14 mouse cellular contexts compared by ENCODE assay signal in genomic region chr2:166598453-166599155, GRCm38 (mm10).
A peak's percentile ranks its signal among the peaks of the same experiment; 100 is the strongest.
DNase-seq lines count a peak whose midpoint lies in the region; ATAC-seq and TF ChIP-seq lines count a peak whose summit lies in the region.
"Had no signal": no experiment of that assay in that cellular context is flagged by ENCODE, and none has a peak within 500 bp of the region (broad histone marks: within the 10 kb centered on the region; RNA-seq: fewer than 3 reads in every experiment).

No protein-coding gene starts in this region.

- no peak for TF ChIP-seq POLR2A in olfactory bulb, adult 2 months (IDR thresholded peaks at IDR 0.05; ENCODE audit: insufficient read depth, low read depth, low read length)

- no peak for ATAC-seq in liver, postnatal 0 days

- H3K4me3 ChIP-seq in liver, postnatal 0 days (ENCODE audit: low read depth, low read length) = no peak overlapping the region
- H3K4me3 ChIP-seq in olfactory bulb, adult 2 months (ENCODE audit: insufficient read depth, low read depth, low read length) = no peak overlapping the region
- H3K4me3 ChIP-seq: erythroblast, embryonic 14.5 days; megakaryocyte, embryonic 14.5 days had no signal

- no peaks in the 10 kb centered on the region for H3K9me3 ChIP-seq in liver, postnatal 0 days (ENCODE audit: low read length)
- H3K9me3 ChIP-seq: megakaryocyte, embryonic 14.5 days had no signal

- TF ChIP-seq CTCF in liver, postnatal 0 days (IDR thresholded peaks at IDR 0.05; ENCODE audit: low read depth) = peak; percentile 40
- TF ChIP-seq CTCF in olfactory bulb, adult 2 months (IDR thresholded peaks at IDR 0.05; ENCODE audit: insufficient read depth, low read depth, low read length) = 0 out of 2 replicates have a peak, but pooled peaks have one; percentile 40

- 83% methylated on average over 12 of the region's 12 CpGs for WGBS in liver, postnatal 0 days (ENCODE audit: insufficient replicate concordance)
- 89% methylated on average over 12 of the region's 12 CpGs for WGBS in olfactory bulb, adult 2 months

- no peak overlapping the region for H3K4me2 ChIP-seq in liver, postnatal 0 days (ENCODE audit: low read depth, low read length)

- H3K4me1 ChIP-seq in liver, postnatal 0 days (ENCODE audit: insufficient read depth) = no peaks in the 10 kb centered on the region
- peaks cover 10% of the 10 kb centered on the region for H3K4me1 ChIP-seq in olfactory bulb, adult 2 months (ENCODE audit: control insufficient read depth, insufficient read depth, low read length)

- no peak overlapping the region for H3K27ac ChIP-seq in liver, postnatal 0 days (ENCODE audit: low read depth)
- no peak overlapping the region for H3K27ac ChIP-seq in olfactory bulb, adult 2 months (ENCODE audit: insufficient read depth, low read depth, low read length)

- peak; percentile 54 for DNase-seq in adrenal gland, postnatal 14 days
- no peak for DNase-seq in adrenal gland, adult 8-10 months
- DNase-seq in liver, postnatal 0 days = no peak
- DNase-seq in liver = no peak
- DNase-seq in adipocyte (ENCODE audit: low spot score) = peak; percentile 11
- no peak for DNase-seq in thymus, postnatal 4 days
- no peak for DNase-seq in frontal cortex, adult 2 months (ENCODE audit: extremely low spot score in 1 of 2, low spot score in 1 of 2)
- DNase-seq: cerebellum, adult 11 months; heart, adult 18-20 months; heart, postnatal 10 days; kidney, postnatal 25 days had no signal

- TF ChIP-seq EP300 in liver, postnatal 0 days (IDR thresholded peaks at IDR 0.05; ENCODE audit: low read depth) = no peak

- H3K9ac ChIP-seq in liver, postnatal 0 days (replicated peaks) = no peak overlapping the region

- peaks cover 27% of the 10 kb centered on the region for H3K36me3 ChIP-seq in liver, postnatal 0 days (replicated peaks; ENCODE audit: insufficient read depth, low read length)

- no peaks in the 10 kb centered on the region for H3K27me3 ChIP-seq in liver, postnatal 0 days (ENCODE audit: insufficient read depth, low read length)

Comparison
In these comparisons a context has a peak if more than half of its experiments do, and no peak if none do; other contexts are left out.
1. DNase-seq: peak in adrenal gland, postnatal 14 days (single experiment) and adipocyte (single experiment); none in adrenal gland, adult 8-10 months (single experiment), liver, postnatal 0 days (single experiment), liver (single experiment), thymus, postnatal 4 days (single experiment) and frontal cortex, adult 2 months (0 of 2).